Mouse (Mus musculus) kidney, embryonic 15.5 days (tissue): ENCODE results near the gene Scn2b. TPM values are rescaled to one million over a fixed set of nuclear protein-coding genes. Genes with fewer than 3 reads are reported as not detected.

Experiments used
- ATAC-seq: fragments of 200-750 bp; cut with Nextera tagmentation; replicated peaks from 2 replicates; pipeline ENCODE4 v1.8.0; 2017; ENCODE audit warnings: moderate TSS enrichment; ENCODE audit not compliant: low FRiP score
- H3K27ac ChIP-seq: fragments of 300-500 bp; sonication (generic); 2 replicates; pipeline ENCODE4 v1.5.1; 2015; ENCODE audit warnings: mild to moderate bottlenecking, inconsistent platforms
- H3K27me3 ChIP-seq: fragments of 300-500 bp; sonication (generic); 2 replicates; pipeline ENCODE4 v1.6.1; 2015; ENCODE audit warnings: inconsistent platforms
- H3K36me3 ChIP-seq: fragments of 300-500 bp; sonication (generic); 2 replicates; pipeline ENCODE4 v1.6.1; 2015; ENCODE audit warnings: inconsistent platforms
- H3K4me1 ChIP-seq: fragments of 300-500 bp; sonication (generic); 2 replicates; pipeline ENCODE4 v1.6.1; 2015; ENCODE audit warnings: inconsistent platforms
- H3K4me2 ChIP-seq: fragments of 300-500 bp; sonication (generic); 2 replicates; pipeline ENCODE4 v1.6.1; 2015; ENCODE audit warnings: moderate library complexity, mild to moderate bottlenecking, inconsistent platforms
- H3K4me3 ChIP-seq: fragments of 300-500 bp; sonication (generic); replicated peaks from 2 replicates; pipeline ENCODE4 v1.5.1; 2015; ENCODE audit warnings: mild to moderate bottlenecking, inconsistent platforms
- H3K9ac ChIP-seq: fragments of 300-500 bp; sonication (generic); 2 replicates; pipeline ENCODE4 v1.6.1; 2015; ENCODE audit warnings: mild to moderate bottlenecking, inconsistent platforms
- H3K9me3 ChIP-seq: fragments of 300-500 bp; sonication (generic); replicated peaks from 2 replicates; pipeline ENCODE4 v1.6.1; 2016; ENCODE audit warnings: inconsistent platforms
- WGBS: fragments of 180-500 bp; shearing (Covaris S2); methylation state at CpG from one replicate; pipeline ENCODE4 v1.1.7; 2015; ENCODE audit warnings: mixed read lengths; 5-methylcytosine and 5-hydroxymethylcytosine counted together
- polyA plus RNA-seq: library from polyadenylated mRNA; unstranded; fragments of >200 nt; fragmentation: Nextera tagmentation; extraction: Ambion mirVana; gene quantifications from 2 replicates; pipeline ENCODE4 v1.2.1, GENCODE M21; 2015

The Scn2b gene
- polyA plus RNA-seq: 4.6 and 5.4 TPM in 2 replicates

DNA sequence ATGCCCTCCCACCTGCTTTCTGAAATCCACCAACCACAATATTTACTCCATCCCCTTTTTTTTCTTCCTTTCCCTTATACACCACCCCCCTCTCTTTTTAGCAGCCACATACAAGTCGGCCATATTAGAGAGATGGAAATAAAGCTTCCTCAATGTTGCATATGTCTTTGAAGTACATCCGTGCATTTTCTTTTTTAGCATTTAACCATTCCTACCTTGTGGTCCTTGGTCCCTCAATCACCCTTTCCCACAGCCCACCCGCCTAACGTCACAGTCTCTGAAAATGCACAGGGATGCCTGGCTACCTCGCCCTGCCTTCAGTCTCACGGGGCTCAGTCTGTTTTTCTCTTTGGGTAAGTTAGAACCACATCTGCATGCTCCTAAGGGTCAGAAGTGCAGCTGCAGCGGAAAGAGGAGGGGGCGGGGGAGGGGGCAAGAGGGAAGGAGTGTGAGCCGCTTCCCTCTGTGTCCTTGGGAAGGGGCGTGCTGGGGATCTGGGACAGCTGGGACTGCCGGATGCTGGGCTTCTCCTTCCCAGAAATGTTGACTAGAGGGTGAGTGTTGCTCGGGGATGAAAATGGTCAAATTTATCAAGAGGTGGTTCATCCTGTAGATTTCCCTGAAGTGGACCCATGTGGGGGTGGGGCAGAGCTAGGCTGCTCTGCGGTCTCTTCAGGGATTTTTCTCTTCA, at the start of gene Scn2b:
TSS of gene Scn2b (plus strand) at position 42 of the 691 bp plus-strand sequence.
- Histone ChIP-seq H3K9ac (peak within 1 kb of the TSS; percentile 68), H3K4me2 (peak within 1 kb of the TSS; percentile 67), H3K4me3 (peak within 1 kb of the TSS; percentile 60), H3K27ac (peak within 1 kb of the TSS; percentile 80), H3K4me1 (peaks cover 26% of the 10 kb centered on the region), H3K9me3 (no peaks in the 10 kb centered on the region), H3K36me3 (no peaks in the 10 kb centered on the region), H3K27me3 (peaks cover 15% of the 10 kb centered on the region; the same call in 1 of the 2 replicates)
- WGBS: 2% methylated on average over 13 of the region's 13 CpGs
- ATAC-seq: no peak

DNA sequence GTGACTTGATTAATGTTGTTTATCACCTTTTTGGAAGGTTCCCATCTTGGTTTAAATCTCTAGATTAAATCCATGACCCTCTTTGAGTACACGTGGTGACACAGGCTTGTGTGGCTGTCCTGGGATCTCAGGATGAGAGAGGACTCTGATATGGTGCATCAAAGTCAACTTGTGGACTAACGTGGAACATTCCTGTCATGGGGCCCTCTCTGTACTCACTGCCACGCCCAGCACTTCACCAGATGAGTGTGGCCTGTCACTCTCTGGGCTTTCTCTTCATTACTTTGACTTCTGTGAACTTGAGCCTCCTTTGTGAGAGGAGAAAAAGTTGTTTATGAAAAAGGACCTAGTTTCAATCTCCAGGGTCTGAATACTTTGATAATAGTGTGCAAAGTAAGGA, 45.8 kb upstream of the Scn2b start:
- no peak for ATAC-seq
- Histone ChIP-seq H3K27me3 (no peaks in the 10 kb centered on the region), H3K9ac (no peak overlapping the region), H3K9me3 (no peaks in the 10 kb centered on the region), H3K36me3 (no peaks in the 10 kb centered on the region), H3K4me1 (no peaks in the 10 kb centered on the region), H3K4me3 (no peak overlapping the region), H3K4me2 (no peak overlapping the region), H3K27ac (no peak overlapping the region)
- 53% methylated on average over 3 of the region's 3 CpGs for WGBS

GRCm38 (mm10) chr9:45077859-45078258, 39.7 kb upstream of the Scn2b start:
- H3K27ac ChIP-seq: no peak overlapping the region
- no peaks in the 10 kb centered on the region for H3K4me1 ChIP-seq
- no peak overlapping the region for H3K9ac ChIP-seq
- 72% methylated on average over 3 of the region's 3 CpGs for WGBS
- no peak overlapping the region for H3K4me3 ChIP-seq
- H3K9me3 ChIP-seq: no peaks in the 10 kb centered on the region
- H3K27me3 ChIP-seq: peaks cover 7% of the 10 kb centered on the region; the same call in 1 of the 2 replicates
- no peak for ATAC-seq
- H3K36me3 ChIP-seq: no peaks in the 10 kb centered on the region
- no peak overlapping the region for H3K4me2 ChIP-seq

DNA sequence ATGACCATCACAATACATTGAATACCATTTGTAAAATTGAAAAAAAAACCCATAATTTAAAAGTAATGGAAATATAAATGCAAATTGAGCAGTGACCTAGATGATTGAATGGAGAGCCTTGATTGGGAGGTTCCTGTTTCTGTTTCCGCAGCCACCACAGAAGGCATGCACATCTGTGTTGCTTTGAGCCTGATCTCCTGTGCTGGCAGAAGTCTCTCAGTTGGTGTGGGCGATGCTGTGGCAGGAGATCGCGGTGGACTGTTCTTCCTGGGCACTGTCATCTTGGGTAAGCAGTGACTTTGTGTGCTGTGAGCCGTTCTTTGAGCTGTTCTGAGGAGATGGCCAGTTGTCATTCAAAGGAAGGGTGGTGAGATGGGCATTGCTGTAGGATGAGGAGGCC, 38.6 kb upstream of the Scn2b start, which contains the start of gene Jaml:
TSS of gene Jaml (plus strand) at position 173 of the 400 bp plus-strand sequence.
- Histone ChIP-seq H3K4me1 (no peaks in the 10 kb centered on the region), H3K4me3 (no peak within 1 kb of the TSS), H3K9me3 (no peaks in the 10 kb centered on the region), H3K4me2 (no peak within 1 kb of the TSS), H3K9ac (no peak within 1 kb of the TSS), H3K36me3 (no peaks in the 10 kb centered on the region), H3K27ac (no peak within 1 kb of the TSS), H3K27me3 (peaks cover 8% of the 10 kb centered on the region; the same call in 1 of the 2 replicates)
- 91% methylated on average over 5 of the region's 5 CpGs for WGBS
- no peak for ATAC-seq

DNA sequence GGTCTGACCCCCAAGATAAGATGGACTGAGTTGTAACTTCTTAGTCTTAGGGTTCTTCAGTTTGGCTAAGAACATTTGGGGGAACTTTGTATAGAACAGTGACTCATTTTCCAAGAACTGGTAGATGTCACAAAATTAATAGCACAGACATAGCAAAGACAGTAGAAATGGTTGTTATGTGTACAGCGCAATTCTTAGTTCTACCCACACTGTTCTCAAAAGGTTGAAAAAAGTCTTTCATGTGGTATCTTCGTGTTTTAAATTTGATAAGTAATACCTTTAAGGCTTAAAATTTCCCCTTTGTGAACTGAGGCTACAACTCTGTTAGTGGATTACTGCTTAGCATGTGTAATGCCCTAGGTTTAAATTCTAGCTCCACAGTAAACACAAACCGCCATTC, 34.5 kb upstream of the Scn2b start:
- Histone ChIP-seq H3K4me3 (no peak overlapping the region), H3K27ac (no peak overlapping the region), H3K27me3 (peaks cover 8% of the 10 kb centered on the region; the same call in 1 of the 2 replicates), H3K4me1 (no peaks in the 10 kb centered on the region), H3K36me3 (no peaks in the 10 kb centered on the region), H3K9me3 (no peaks in the 10 kb centered on the region), H3K9ac (no peak overlapping the region), H3K4me2 (no peak overlapping the region)
- no peak for ATAC-seq
- 87% methylated on average over 3 of the region's 3 CpGs for WGBS

GRCm38 (mm10) chr9:45084556-45084955, 33.0 kb upstream of the Scn2b start:
- Histone ChIP-seq H3K4me2 (no peak overlapping the region), H3K9me3 (no peaks in the 10 kb centered on the region), H3K27me3 (peaks cover 8% of the 10 kb centered on the region; the same call in 1 of the 2 replicates), H3K27ac (no peak overlapping the region), H3K4me1 (no peaks in the 10 kb centered on the region), H3K9ac (no peak overlapping the region), H3K4me3 (no peak overlapping the region), H3K36me3 (no peaks in the 10 kb centered on the region)
- no peak for ATAC-seq
- WGBS: 69% methylated on average over 5 of the region's 5 CpGs

- H3K36me3 ChIP-seq: no peaks in the 10 kb centered on the region
- H3K4me3 ChIP-seq: no peak overlapping the region
- 79% methylated on average over 12 of the region's 12 CpGs for WGBS
- no peak overlapping the region for H3K4me2 ChIP-seq
- no peak for ATAC-seq
- H3K9ac ChIP-seq: no peak overlapping the region
- no peak overlapping the region for H3K27ac ChIP-seq
- no peaks in the 10 kb centered on the region for H3K9me3 ChIP-seq
- H3K4me1 ChIP-seq: no peaks in the 10 kb centered on the region
- H3K27me3 ChIP-seq: peaks cover 6% of the 10 kb centered on the region; the same call in 1 of the 2 replicates
Measured at GRCm38 (mm10) chr9:45085741-45086690, 31.6 kb upstream of the Scn2b start.

GRCm38 (mm10) chr9:45088040-45088439, 29.5 kb upstream of the Scn2b start:
- H3K9ac ChIP-seq: no peak overlapping the region
- no peaks in the 10 kb centered on the region for H3K9me3 ChIP-seq
- H3K4me2 ChIP-seq: no peak overlapping the region
- H3K27ac ChIP-seq: no peak overlapping the region
- H3K36me3 ChIP-seq: no peaks in the 10 kb centered on the region
- 0 out of 2 replicates have a peak, but pooled peaks cover 2% of the 10 kb centered on the region for H3K4me1 ChIP-seq
- H3K4me3 ChIP-seq: no peak overlapping the region
- no peak for ATAC-seq
- H3K27me3 ChIP-seq: no peaks in the 10 kb centered on the region

GRCm38 (mm10) chr9:45090811-45091210, 26.8 kb upstream of the Scn2b start:
- Histone ChIP-seq H3K9ac (no peak overlapping the region), H3K36me3 (no peaks in the 10 kb centered on the region), H3K4me2 (no peak overlapping the region), H3K27me3 (no peaks in the 10 kb centered on the region), H3K4me3 (no peak overlapping the region), H3K27ac (no peak overlapping the region), H3K4me1 (0 out of 2 replicates have a peak, but pooled peaks cover 2% of the 10 kb centered on the region), H3K9me3 (no peaks in the 10 kb centered on the region)
- no peak for ATAC-seq
- WGBS: 60% methylated on average over 3 of the region's 3 CpGs

DNA sequence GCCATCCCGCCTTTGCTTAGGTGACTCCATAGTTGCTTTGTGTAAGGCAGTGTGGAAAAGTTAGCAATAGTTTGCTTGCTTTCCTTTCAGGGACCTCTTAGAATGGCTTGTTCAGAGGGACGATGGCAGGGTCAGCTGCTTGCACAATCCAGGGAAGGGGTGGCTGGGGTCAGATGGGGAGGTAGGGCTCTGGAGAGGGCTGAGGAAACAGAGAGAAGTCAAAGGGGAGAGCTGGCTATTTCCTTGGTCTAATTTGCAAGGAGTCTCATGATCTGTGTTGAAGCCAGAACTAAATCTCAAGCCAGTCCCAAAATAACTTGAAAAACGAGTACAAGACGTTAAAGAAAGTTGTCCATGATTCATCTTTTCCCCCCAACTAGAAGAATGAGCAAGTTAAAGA, 24.9 kb upstream of the Scn2b start:
- Histone ChIP-seq H3K27me3 (no peaks in the 10 kb centered on the region), H3K4me1 (0 out of 2 replicates have a peak, but pooled peaks cover 2% of the 10 kb centered on the region), H3K4me3 (no peak overlapping the region), H3K27ac (no peak overlapping the region), H3K9ac (no peak overlapping the region), H3K36me3 (no peaks in the 10 kb centered on the region), H3K9me3 (no peaks in the 10 kb centered on the region), H3K4me2 (no peak overlapping the region)
- WGBS: 52% methylated on average over 4 of the region's 4 CpGs
- no peak for ATAC-seq

DNA sequence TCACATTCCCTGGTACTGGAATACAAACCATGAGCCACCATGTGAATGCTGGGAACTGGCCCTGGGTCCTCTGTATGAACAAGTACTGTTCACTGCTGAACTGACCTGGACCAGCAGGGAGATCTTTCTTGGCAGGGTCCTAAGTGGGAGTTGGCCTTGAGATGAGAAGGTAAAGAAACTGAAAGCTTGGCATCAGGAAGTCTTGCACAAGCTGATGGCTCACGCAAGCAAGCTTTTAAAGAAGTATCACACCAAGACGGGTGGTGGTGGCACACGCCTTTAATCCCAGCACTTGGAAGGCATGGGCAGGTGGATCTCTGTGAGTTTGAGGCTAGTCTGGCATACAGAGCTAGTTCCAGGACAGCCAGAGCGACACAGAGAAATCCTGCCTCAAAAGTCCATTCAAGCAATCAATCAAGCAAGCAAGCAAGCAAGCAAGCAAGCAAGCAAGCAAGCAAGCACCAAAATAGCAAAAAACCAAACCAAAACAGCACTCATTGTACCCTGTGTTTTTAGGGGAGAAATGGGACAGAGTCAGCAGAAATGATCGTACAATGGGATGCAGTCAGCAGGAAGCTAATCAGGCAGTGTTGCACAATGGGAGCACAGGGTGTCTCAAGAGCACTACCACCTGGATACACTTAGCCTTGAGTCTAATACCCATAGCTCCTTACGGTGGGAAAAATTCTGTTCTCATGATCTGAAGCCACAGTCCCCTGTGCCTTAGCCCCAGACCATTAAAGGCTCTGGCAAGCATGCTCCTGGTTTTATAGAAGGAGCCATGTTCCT, 22.2 kb upstream of the Scn2b start:
- WGBS: 86% methylated on average over 6 of the region's 6 CpGs
- Histone ChIP-seq H3K27me3 (no peaks in the 10 kb centered on the region), H3K4me3 (no peak overlapping the region), H3K4me2 (no peak overlapping the region), H3K4me1 (0 out of 2 replicates have a peak, but pooled peaks cover 2% of the 10 kb centered on the region), H3K27ac (no peak overlapping the region), H3K9me3 (no peaks in the 10 kb centered on the region), H3K36me3 (no peaks in the 10 kb centered on the region), H3K9ac (no peak overlapping the region)
- no peak for ATAC-seq
